Mouse (Mus musculus) v-Abl transformed pro-B cells (cell line): ENCODE results near the gene Rhbdl1.

ENCODE experiments used
- in situ Hi-C, 2 experiments: fragments of 400-800 bp; cut with MboI; formaldehyde crosslinking; loops; one replicate each; pipeline ENCODE4 v1.15.1; 2025; ENCODE audit not compliant: unreplicated experiment in 2 of 2

Rhbdl1 gene

DNA sequence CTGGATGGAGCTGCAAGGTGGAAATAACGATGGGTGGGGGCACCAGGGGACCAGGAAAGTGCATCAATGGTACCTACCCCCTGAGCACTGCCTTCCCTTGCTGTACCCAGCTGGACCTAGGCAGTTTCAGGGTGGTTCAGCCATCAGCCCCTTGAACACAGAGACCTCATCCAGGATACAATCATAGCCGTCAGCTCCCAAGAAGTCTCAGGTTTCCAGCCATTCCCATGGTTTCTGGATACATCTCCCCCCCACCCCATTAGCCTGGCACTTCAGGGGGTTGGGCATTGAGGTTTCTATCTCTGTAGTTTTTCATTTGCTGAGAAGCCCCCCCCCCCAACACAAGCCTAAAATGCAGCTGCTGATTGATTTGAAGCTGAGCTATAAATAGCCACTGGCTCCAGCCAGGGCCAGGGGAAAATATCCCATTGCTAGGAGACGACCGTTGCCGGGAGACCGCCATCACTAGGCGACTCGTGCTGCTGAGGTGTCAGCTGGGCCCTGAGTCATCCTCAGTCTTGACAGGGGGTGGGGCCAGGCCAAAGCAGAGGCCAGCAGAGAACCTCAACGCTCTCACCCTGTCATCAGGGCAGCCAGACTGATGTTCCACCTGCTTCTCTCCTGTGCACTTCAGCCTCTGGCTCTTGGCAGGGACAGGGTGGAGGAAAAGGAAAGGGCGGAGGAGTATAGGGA lies 34.1 kb downstream of the Rhbdl1 start:
- in situ Hi-C loops: loop anchor here (5.0 kb wide), 2 partner anchors 36 to 71 kb away; no protein-coding TSS in a partner anchor

DNA sequence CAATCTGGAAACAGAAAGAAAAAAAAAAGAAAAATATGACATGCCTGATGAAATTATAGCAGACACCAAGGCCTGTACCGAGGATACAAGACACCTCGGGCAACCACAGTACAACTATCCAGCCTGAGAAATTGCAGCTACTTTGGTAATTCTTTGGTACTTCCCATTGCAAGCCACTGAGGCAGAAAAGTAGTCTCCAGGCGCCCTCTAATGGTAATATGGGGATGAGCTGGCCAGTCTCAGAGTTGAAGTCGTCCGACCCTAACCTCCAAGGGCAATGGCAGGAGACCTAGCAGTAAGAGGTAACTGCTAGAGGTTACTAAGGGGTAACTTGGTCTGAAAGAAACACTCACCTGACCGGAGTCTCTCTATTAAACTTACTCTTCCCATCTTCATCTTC lies 36.1 kb downstream of the Rhbdl1 start:
- in situ Hi-C loops: loop anchor here (5.0 kb wide), 2 partner anchors 34 to 69 kb away; no protein-coding TSS in a partner anchor

DNA sequence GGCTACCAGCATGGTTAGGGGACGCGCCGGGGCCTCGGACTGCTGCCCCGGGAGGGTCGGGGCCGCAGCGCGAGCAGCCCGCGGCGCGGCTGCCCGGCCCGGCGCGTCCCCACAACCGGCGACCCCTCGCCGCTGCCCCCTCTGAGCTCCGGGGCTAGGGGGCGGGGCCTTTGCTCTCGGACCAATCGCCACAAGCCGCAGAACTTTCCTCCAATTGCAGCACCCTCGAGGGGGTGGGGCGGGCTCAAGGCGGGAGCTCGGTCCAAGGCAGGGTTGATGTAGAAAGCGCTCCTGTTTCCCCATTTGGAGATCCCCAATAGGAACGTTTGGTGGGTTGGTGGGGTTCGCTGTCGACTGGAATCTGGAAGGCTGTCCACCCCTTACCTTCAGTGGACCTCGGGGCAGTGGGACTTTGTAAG lies 40.1 kb downstream of the Rhbdl1 start, which contains the start of gene Metrn:
Gene Metrn, minus strand, starts transcription at position 186 of the 419 bp plus-strand sequence.
- in situ Hi-C loops: no loop called here

DNA sequence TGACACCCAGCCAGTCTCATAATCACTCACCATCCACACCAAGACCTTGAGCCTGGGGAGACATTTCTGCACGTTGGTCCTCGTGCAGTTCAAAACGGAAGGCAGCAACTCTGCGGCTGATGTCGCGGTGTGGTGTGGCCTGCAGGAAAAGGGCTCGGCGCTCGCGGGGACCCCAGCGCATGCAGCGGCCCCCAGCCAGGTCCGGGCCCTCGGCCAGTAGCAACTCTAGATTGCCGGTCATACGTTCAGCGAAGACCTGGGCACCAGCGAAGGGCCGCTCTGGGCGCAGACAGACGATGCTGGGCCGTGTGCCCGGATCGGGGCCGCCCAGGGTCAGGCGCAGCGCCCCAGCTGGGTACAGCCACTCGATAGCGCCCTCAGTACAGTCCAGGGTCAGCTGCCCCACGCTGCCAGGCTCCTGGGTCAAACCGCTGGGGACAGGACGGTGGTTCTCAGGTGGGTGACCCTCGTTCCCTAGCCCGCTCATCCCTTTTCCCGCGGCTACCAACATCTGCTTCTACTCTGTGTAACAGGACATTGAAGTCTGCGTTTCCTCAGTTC lies 40.8 kb downstream of the Rhbdl1 start:
- in situ Hi-C loops: no loop called here

DNA sequence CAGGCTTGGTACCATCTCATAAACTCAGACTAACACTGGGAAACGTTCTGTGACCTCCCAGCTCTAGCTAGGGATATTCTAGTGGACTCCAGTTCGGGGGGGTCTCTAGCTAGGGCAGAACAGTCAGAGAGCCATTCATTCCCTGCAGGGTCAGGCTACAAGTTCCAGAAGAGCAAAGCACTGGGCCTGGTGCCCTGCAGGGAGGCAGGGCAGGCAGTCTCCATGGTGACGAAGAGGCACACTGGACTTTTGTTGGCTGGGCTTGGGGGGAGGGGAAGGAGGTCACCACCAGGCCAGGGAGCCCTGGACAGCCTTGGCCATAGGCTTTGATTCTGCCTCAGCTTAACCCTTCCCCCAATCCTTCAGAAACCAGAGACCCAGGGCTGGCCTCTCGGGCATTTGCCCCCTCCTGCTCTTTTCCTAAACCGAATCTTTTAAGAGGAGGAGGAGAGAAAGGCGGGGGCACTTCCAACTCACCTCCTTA lies 41.4 kb downstream of the Rhbdl1 start, which contains the start of gene AC134908.4:
Gene AC134908.4, minus strand, starts transcription at position 51 of the 484 bp plus-strand sequence.
- in situ Hi-C loops: no loop called here

DNA sequence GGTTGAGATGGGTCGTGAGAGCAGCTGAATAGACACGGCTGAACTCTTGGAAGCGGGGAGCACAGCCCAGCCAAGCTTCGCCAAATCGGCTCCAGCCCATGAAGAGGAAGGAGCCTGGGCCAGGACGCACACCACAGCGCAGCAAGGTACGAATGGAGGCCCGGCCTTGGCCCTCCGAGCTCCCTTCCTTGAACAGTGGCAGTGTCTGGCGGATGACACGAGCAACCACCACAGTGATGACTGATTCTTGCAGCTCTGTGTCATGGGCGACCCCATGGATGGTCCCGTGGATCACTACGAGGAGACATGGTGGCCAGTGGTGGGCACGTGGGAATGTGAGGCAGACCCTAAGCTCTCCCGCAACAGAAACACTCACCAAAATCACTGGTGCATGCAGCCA lies 42.1 kb downstream of the Rhbdl1 start:
- in situ Hi-C loops: no loop called here

DNA sequence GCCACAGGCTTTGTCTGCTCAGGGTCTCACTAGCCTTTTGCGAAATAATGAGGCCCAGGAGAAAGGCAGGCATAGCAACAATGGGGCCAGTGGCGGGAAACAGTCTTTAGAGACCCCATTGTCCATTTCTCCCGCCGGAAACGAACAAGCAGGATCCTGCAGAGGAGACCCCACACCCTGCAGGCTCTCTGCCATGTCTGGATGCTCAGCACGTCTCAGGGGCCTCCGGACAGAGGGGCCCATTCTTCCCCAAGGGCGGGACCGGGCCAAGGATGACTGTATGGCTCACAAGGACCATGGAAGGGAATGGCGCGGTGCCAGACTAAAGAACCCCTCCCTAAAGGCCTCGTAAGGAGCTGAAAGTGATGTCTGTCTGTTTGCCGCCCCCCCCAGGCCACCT lies 42.9 kb downstream of the Rhbdl1 start:
- in situ Hi-C loops: no loop called here

DNA sequence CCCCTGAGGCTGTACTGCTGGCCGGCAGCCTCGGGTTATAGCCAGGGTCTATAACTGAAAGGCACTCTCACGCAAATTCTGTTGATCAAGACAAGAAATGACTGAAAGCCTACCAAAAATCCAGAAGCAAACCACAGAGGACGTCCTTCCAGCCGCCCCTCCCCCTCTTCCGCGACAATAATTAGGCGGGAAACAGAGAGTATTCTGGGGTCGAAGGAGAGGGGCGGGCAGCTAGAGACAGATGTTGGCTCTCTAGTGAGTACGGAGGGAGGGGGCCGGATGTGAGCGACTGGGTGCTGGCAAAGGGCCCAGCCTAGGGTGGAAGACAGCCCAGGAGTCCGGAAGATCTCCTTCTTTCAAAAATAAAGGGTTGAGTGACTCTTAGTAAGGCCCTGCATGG lies 44.5 kb downstream of the Rhbdl1 start, which contains the start of gene Fam173a:
Gene Fam173a, minus strand, starts transcription at position 287 of the 400 bp plus-strand sequence.
- in situ Hi-C loops: no loop called here

DNA sequence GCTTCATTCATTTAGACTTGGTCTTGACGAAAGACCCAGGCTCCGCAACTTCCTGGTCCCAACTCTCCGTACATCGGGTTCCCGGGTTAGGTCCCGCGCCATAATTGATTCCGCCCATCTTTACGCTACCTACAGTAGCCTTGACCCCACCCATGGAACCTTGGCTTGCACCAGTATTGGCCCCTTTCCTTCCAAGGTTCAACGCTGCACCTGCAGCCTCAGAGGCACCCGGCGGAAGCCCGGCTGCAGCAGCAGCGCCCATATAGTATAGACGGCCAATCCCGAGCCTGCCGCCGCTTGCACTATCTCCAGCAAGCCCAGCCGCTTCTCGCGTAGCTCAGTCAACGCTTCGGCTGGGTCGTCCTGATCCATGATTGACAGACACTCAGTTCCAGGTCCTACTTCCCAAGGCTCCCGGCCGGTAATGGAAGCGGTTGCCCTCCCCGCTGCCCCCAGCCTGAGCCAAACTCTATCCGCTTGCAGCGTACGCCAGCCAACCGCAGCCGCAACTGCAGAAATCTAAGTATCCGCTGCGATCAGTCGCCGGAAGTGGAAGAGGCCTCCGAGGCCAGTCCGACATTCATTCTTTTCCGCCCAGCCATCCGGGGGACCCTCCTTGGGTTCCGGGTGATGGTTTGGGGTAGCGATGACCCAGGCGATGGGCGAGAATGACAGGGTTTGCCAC lies 45.1 kb downstream of the Rhbdl1 start:
- in situ Hi-C loops: no loop called here

DNA sequence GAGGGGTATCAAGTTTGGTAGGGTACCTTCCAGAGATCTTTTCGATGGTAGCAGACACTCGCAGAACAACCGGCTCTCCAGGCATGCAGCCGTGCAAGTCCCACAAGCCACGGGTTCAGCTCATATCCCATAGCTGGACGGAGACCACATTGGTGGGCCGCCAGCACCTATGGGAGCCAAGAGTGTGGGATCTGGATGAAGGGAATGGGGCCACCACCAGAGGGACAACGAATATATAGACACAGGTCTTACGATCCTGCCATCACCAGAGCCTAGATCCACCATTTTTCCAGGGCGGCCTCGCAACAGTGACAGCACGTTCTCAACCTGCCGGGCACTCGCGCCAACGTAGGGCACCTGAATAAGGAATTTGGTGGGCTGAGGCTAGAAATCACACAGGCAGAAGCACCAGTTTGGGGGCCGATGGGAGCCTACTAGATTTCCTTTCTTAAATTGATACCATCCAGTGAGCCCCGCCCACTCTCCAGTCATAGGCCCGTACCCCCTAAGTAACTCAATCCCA lies 45.7 kb downstream of the Rhbdl1 start:
- in situ Hi-C loops: no loop called here

DNA sequence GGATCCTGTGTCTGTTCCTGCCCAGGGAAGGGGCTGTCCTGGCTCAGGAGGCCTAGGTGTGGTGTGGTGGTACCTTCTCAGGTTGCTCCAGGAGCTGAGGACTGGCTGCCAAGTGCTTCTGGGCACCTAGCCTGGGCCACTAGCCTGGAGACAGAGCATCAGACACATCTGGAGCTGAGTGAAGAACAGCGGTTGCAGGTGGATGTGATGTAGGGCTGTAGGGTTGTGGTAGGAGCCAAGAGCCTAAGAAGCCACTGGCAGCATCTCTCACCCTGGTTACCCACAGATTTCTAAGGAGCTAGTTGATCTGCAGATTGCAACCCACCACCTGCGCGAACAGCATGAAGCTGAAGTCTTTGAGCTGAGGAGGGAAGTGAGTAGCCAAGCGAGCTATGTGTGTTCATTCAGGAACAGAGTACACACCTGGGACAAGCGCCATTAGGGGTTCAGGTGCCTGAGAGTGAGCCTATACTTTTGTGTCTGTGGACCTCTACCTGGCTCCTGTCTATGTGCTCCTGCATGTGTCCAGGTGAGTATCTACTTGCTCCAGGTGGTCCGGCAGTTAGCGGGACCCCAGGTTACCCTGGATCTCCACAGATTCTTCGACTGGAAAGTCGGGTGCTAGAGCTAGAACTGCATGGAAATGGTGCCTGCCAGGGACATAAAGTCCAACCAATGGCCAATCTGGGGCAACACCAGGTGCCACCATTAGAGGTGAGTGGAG lies 50.2 kb downstream of the Rhbdl1 start:
- in situ Hi-C loops: no loop called here

DNA sequence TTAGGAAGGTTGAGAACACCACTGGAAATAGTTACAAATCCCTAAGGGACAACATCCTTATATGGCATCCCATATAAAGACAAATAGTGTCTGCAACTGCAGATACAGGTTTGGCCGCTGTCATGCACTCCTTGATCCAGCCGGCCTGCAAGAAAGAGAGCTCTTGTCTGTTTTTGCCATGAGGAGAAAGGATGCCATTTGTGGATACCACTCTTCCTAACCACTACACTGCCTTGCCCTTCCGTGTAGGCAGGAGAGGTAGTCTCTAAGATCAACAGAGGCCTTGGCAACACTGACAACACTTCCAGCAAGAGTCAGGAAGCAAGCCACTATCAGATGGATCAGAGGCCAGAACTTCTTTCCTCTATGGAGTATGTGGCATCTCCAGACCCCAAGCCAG lies 50.8 kb downstream of the Rhbdl1 start, which contains the start of gene Ccdc78:
Gene Ccdc78, plus strand, starts transcription at position 301 of the 400 bp plus-strand sequence.
- in situ Hi-C loops: no loop called here

DNA sequence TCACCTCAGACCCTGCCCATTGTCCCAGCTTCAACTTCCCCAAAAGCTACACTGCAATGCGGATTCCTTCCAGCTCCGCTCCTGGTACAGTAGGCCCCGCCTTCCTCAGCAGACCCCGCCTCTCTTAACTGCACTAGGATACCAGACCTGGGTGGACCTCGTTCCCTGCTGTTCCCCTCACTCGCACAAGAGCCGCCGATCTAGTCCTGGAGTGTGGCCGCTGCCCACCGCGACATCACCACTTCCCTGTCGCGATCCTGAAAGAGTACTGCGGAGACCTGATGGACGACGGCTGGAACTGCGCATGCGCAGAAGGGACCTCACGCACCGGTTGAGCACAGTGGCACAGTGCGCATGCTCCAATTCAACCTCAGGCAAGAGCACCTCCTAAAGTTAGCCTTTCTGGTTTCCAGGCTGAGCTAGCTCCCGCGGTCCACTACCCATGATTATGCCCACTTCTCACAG lies 51.8 kb downstream of the Rhbdl1 start, which contains the start of gene Haghl:
Gene Haghl, minus strand, starts transcription at position 393 of the 465 bp plus-strand sequence.
- in situ Hi-C loops: no loop called here
